Mouse (Mus musculus) heart, postnatal 0 days (tissue): ENCODE measurements around the gene Secisbp2.

Source experiments
- CTCF ChIP-seq: IDR thresholded peaks from 2 replicates; pipeline ENCODE4 v1.5.1; 2016; ENCODE audit warnings: antibody characterized with exemption, control low read depth, low read depth
- EP300 ChIP-seq: IDR thresholded peaks from 2 replicates; pipeline ENCODE4 v1.6.1; 2016; ENCODE audit warnings: antibody characterized with exemption, low read depth

- TF ChIP-seq CTCF (no peak), EP300 (no peak)
These were observed 10.1 kb upstream of the Secisbp2 start for GRCm38 (mm10) chr13:51641424-51641823.
